Mouse (Mus musculus): Measurements from ENCODE around the gene Upk3a. TPM values are rescaled to one million over a fixed set of nuclear protein-coding genes. Genes with fewer than 3 reads are reported as not detected.
A peak's percentile ranks its signal among the peaks of the same experiment; 100 is the strongest.
"Not testable (repeated sequence)": the region's sequence is repeated elsewhere in the genome, so short reads cannot be mapped to it uniquely, and the experiment has no call there.

Gene Upk3a
- polyA plus RNA-seq, 1 experiment from 2014 or later = 0.91 TPM

- Histone ChIP-seq H3K4me2 (no peak overlapping the region), H3K9ac (no peak overlapping the region), H3K9me3 (no peaks in the 10 kb centered on the region), H3K4me1 (replicated peaks) (peaks cover 14% of the 10 kb centered on the region), H3K27ac (replicated peaks) (no peak overlapping the region), H3K27me3 (0 out of 2 replicates have a peak, but pooled peaks cover 3% of the 10 kb centered on the region), H3K36me3 (no peaks in the 10 kb centered on the region), H3K4me3 (no peak overlapping the region)
- WGBS = 32% methylated on average over 19 of the region's 19 CpGs
- ATAC-seq (ENCODE audit: low FRiP score, low read depth) = no peak
Observed at GRCm38 (mm10) chr15:85011895-85012661, 4.9 kb upstream of the Upk3a start.

- Histone ChIP-seq H3K27me3 (0 out of 2 replicates have a peak, but pooled peaks cover 3% of the 10 kb centered on the region), H3K9me3 (no peaks in the 10 kb centered on the region), H3K4me1 (replicated peaks) (peaks cover 17% of the 10 kb centered on the region), H3K9ac (no peak overlapping the region), H3K4me3 (no peak overlapping the region), H3K36me3 (no peaks in the 10 kb centered on the region), H3K27ac (replicated peaks) (no peak overlapping the region), H3K4me2 (no peak overlapping the region)
- 54% methylated on average over 2 of the region's 2 CpGs for WGBS
- ATAC-seq (ENCODE audit: low FRiP score, low read depth) = no peak
Observed at GRCm38 (mm10) chr15:85012662-85013054, 4.3 kb upstream of the Upk3a start.

GRCm38 (mm10) chr15:85015771-85016170 lies 1.2 kb upstream of the Upk3a start:
- no peak overlapping the region for H3K27ac ChIP-seq (replicated peaks)
- H3K9me3 ChIP-seq = no peaks in the 10 kb centered on the region
- H3K36me3 ChIP-seq = no peaks in the 10 kb centered on the region
- H3K4me3 ChIP-seq = no peak overlapping the region
- no peak overlapping the region for H3K4me2 ChIP-seq
- no peak overlapping the region for H3K9ac ChIP-seq
- no peak for ATAC-seq (ENCODE audit: low FRiP score, low read depth)
- H3K4me1 ChIP-seq (replicated peaks) = peaks cover 17% of the 10 kb centered on the region
- WGBS = 71% methylated on average over 11 of the region's 11 CpGs
- 0 out of 2 replicates have a peak, but pooled peaks cover 3% of the 10 kb centered on the region for H3K27me3 ChIP-seq

GRCm38 (mm10) chr15:85022211-85022610 lies 5.3 kb downstream of the Upk3a start:
- no peak overlapping the region for H3K9ac ChIP-seq
- 72% methylated on average over 4 of the region's 4 CpGs for WGBS
- no peak for ATAC-seq (ENCODE audit: low FRiP score, low read depth)
- peaks cover 2% of the 10 kb centered on the region; the same call in 1 of the 2 replicates for H3K4me1 ChIP-seq (replicated peaks)
- no peak overlapping the region for H3K4me2 ChIP-seq
- H3K36me3 ChIP-seq = no peaks in the 10 kb centered on the region
- H3K27me3 ChIP-seq = no peaks in the 10 kb centered on the region
- no peaks in the 10 kb centered on the region for H3K9me3 ChIP-seq
- no peak overlapping the region for H3K4me3 ChIP-seq
- no peak overlapping the region for H3K27ac ChIP-seq (replicated peaks)

GRCm38 (mm10) chr15:85026197-85026596 lies 9.3 kb downstream of the Upk3a start:
- Histone ChIP-seq H3K27me3 (no peaks in the 10 kb centered on the region), H3K4me3 (no peak overlapping the region), H3K4me1 (replicated peaks) (no peaks in the 10 kb centered on the region), H3K27ac (replicated peaks) (no peak overlapping the region), H3K9me3 (no peaks in the 10 kb centered on the region), H3K4me2 (no peak overlapping the region), H3K36me3 (no peaks in the 10 kb centered on the region), H3K9ac (no peak overlapping the region)
- WGBS = 89% methylated on average over 4 of the region's 4 CpGs
- no peak for ATAC-seq (ENCODE audit: low FRiP score, low read depth)

GRCm38 (mm10) chr15:85027740-85028139 lies 10.8 kb downstream of the Upk3a start:
- no peak overlapping the region for H3K4me2 ChIP-seq
- WGBS = 46% methylated on average over 4 of the region's 4 CpGs

GRCm38 (mm10) chr15:85028648-85029047 lies 11.7 kb downstream of the Upk3a start, which contains the start of gene Fam118a:
TSS of gene Fam118a (plus strand) at chr15:85028948.
- not testable (repeated sequence) for ATAC-seq (ENCODE audit: low FRiP score, low read depth)

More at GRCm38 (mm10) chr15:85027740-85028139, 10.8 kb downstream of the Upk3a start:
- no peak for ATAC-seq (ENCODE audit: low FRiP score, low read depth)
- Histone ChIP-seq H3K9ac (no peak overlapping the region), H3K36me3 (no peaks in the 10 kb centered on the region), H3K27me3 (no peaks in the 10 kb centered on the region), H3K9me3 (no peaks in the 10 kb centered on the region), H3K27ac (replicated peaks) (no peak overlapping the region), H3K4me3 (no peak overlapping the region), H3K4me1 (replicated peaks) (no peaks in the 10 kb centered on the region)

GRCm38 (mm10) chr15:85030643-85031042 lies 13.7 kb downstream of the Upk3a start:
- not testable (repeated sequence) for H3K9ac ChIP-seq; ATAC-seq (ENCODE audit: low FRiP score, low read depth); H3K9me3 ChIP-seq; H3K27me3 ChIP-seq; H3K4me3 ChIP-seq; H3K36me3 ChIP-seq; H3K27ac ChIP-seq (replicated peaks); H3K4me1 ChIP-seq (replicated peaks); H3K4me2 ChIP-seq
- WGBS = 81% methylated on average over 1 of the region's 1 CpGs

More at GRCm38 (mm10) chr15:85028648-85029047, 11.7 kb downstream of the Upk3a start, which contains the start of gene Fam118a:
- H3K27ac ChIP-seq (replicated peaks); H3K4me3 ChIP-seq; H3K4me1 ChIP-seq (replicated peaks); H3K9ac ChIP-seq; H3K27me3 ChIP-seq; H3K9me3 ChIP-seq; H3K4me2 ChIP-seq; H3K36me3 ChIP-seq: not testable (repeated sequence)
- WGBS = 56% methylated on average over 1 of the region's 1 CpGs

- H3K27ac ChIP-seq (replicated peaks) = no peak overlapping the region
- no peaks in the 10 kb centered on the region for H3K9me3 ChIP-seq
- no peak for ATAC-seq (ENCODE audit: low FRiP score, low read depth)
- no peaks in the 10 kb centered on the region for H3K36me3 ChIP-seq
- H3K4me1 ChIP-seq (replicated peaks) = peaks cover 6% of the 10 kb centered on the region
- H3K27me3 ChIP-seq = no peaks in the 10 kb centered on the region
- no peak overlapping the region for H3K9ac ChIP-seq
- H3K4me3 ChIP-seq = no peak overlapping the region
- no peak overlapping the region for H3K4me2 ChIP-seq
- WGBS = 40% methylated on average over 3 of the region's 3 CpGs
Observed at GRCm38 (mm10) chr15:85031866-85032265, 14.9 kb downstream of the Upk3a start.

GRCm38 (mm10) chr15:85033916-85034315 lies 17.0 kb downstream of the Upk3a start:
- not testable (repeated sequence) for H3K9me3 ChIP-seq; H3K36me3 ChIP-seq; H3K4me3 ChIP-seq; H3K27me3 ChIP-seq; H3K4me2 ChIP-seq; ATAC-seq (ENCODE audit: low FRiP score, low read depth); H3K27ac ChIP-seq (replicated peaks); H3K9ac ChIP-seq
- 62% methylated on average over 7 of the region's 7 CpGs for WGBS
- peaks cover 22% of the 10 kb centered on the region for H3K4me1 ChIP-seq (replicated peaks)

GRCm38 (mm10) chr15:85036566-85037342 lies 19.8 kb downstream of the Upk3a start:
- Histone ChIP-seq H3K9ac (peak overlapping the region; percentile 85), H3K4me1 (replicated peaks) (peaks cover 42% of the 10 kb centered on the region), H3K4me3 (peak overlapping the region; percentile 87), H3K27ac (replicated peaks) (peak overlapping the region; percentile 79), H3K27me3 (no peaks in the 10 kb centered on the region), H3K9me3 (no peaks in the 10 kb centered on the region), H3K4me2 (peak overlapping the region; percentile 93), H3K36me3 (no peaks in the 10 kb centered on the region)
- under 1% methylated on average over 75 of the region's 75 CpGs for WGBS
- peak; percentile 95 for ATAC-seq (ENCODE audit: low FRiP score, low read depth)

GRCm38 (mm10) chr15:85037343-85037690 lies 20.4 kb downstream of the Upk3a start:
- H3K36me3 ChIP-seq = no peaks in the 10 kb centered on the region
- peak overlapping the region; percentile 70 for H3K27ac ChIP-seq (replicated peaks)
- 3% methylated on average over 8 of the region's 8 CpGs for WGBS
- no peak; the same call in 1 of the 2 replicates for ATAC-seq (ENCODE audit: low FRiP score, low read depth)
- peak overlapping the region; percentile 93 for H3K4me2 ChIP-seq
- peak overlapping the region; percentile 85 for H3K9ac ChIP-seq
- no peaks in the 10 kb centered on the region for H3K9me3 ChIP-seq
- H3K4me1 ChIP-seq (replicated peaks) = peaks cover 48% of the 10 kb centered on the region
- H3K27me3 ChIP-seq = no peaks in the 10 kb centered on the region
- H3K4me3 ChIP-seq = peak overlapping the region; percentile 87
